Mouse (Mus musculus) forelimb bud, embryonic 11.5 days (tissue): ENCODE measurements around the gene Smad6.

Experiments
- DNase-seq: peaks from one replicate; pipeline ENCODE4 v3.0.0-alpha.2; 2012; ENCODE audit warnings: low read depth, low spot score

Smad6 gene

DNA sequence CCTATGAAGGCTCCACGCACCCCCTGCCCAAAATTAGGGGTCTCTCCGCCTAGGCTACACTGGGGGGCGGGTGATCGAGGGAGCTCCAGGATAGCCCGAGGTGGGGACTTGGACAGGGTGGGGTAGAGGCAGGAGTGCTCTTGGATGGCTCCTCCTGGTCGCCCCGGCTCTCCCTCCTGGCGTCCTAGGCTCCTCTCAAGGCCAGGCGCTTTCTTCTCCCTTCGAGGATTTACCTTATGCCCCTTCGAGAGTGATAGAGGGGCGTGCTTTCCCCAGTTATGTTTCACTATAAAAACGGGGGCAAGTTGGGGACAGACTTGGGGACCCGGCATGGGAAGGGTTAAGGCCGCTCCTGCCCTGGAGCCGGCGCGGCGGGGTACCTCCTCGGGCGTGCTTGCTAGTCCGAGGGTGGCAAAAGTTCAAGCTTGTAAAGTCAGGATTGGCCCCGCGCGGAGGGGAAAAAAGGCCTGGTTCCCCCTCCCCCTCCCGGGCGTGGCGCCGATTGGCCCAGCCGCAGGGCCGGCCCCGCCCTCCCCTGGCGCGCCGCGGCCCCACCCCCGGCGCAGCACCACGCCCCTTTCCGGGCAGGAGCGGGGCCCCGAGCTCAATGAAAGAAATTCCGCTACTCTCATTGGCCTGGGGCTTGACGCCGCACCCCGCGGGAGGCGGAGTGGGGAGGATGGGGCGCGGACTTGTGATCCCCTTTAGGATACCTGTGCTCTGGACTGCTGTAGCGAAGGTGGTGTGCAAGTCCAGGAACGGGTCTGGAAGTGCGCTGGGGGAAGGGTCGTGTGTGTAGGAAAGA, 905 bp upstream of the Smad6 start:
- peak; percentile 97 for DNase-seq

DNA sequence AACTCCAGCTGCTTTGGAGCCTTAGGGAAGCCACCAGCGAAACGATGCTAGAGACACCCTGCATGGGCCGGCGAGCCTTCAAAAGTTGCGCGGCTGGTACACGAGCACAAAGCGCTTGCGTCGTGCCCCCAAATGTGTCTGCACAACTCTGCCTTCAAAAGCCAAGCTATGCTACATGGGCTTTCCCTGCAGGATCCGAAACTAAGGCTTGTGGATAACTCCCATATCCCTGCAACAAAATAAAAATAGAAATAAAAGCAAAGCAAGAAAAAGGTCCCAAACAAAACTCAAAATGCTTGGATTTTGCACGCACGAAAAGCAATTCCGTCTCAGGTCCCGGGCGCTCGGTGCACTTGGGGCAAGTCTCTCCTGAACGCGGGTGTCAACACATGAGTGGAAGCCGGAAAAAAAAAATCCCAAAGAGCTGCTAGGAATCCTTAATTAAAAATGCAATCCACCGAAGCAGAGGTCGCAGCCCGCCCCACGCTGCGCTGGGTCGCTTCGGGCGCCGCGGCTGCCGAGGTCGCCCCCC, 474 bp downstream of the Smad6 start:
- DNase-seq = no peak

DNA sequence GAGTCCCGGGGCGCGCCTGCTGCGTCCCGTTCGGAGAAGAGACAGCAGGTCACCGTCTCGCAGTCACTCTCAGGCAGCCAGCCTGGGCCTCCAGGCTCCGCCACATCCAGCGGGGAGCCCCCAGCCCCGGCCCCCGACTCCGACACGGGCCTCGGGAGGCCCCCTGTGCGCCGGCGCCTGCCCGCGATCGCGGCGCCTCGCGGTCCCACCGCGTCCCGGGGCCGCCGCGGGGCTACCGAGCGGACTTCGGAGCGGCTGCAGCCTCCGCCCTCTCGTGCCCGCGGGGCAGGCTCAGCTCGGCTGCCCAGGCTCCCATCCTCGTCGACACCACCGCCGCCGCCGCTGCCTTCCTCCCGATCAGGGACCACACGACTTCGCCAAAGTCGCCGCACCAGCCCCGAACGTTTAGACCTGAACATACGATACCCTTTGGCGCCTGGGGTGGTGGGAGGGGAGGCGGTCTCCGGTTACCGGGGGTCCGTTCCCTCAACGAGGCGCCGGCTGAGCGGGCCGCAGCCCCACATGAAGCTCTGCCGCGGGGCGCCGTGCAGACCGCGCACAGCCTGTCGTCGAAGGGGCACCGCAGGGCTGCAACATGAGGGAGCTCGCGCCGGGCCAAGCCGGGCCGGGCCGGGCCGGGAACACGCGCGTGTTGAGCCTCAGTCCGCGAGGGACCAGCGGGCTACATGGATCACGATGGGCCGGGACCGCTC, 1.1 kb downstream of the Smad6 start:
- DNase-seq = no peak

DNA sequence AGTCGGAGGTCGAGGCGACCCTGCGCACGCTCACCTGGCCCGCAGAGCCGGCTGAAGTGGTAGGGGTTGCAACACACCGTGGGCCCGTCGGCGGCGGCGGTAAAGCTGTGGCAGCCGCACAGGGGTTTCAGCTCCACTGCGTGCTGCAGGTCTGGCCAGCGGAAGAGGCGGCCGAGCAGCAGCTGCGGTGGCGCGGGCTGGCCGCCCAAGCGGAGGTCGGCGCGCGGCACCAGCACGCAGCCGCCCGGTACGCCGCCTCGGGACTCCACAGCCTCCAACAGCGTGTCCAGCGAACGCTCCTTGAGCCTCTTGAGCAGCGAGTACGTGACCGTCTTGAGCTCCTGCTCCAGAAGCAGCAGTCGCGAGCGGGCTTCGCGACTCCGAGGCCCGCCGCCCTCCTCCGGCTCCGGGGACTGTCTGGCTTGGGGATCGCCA, 1.7 kb downstream of the Smad6 start:
- no peak for DNase-seq

DNA sequence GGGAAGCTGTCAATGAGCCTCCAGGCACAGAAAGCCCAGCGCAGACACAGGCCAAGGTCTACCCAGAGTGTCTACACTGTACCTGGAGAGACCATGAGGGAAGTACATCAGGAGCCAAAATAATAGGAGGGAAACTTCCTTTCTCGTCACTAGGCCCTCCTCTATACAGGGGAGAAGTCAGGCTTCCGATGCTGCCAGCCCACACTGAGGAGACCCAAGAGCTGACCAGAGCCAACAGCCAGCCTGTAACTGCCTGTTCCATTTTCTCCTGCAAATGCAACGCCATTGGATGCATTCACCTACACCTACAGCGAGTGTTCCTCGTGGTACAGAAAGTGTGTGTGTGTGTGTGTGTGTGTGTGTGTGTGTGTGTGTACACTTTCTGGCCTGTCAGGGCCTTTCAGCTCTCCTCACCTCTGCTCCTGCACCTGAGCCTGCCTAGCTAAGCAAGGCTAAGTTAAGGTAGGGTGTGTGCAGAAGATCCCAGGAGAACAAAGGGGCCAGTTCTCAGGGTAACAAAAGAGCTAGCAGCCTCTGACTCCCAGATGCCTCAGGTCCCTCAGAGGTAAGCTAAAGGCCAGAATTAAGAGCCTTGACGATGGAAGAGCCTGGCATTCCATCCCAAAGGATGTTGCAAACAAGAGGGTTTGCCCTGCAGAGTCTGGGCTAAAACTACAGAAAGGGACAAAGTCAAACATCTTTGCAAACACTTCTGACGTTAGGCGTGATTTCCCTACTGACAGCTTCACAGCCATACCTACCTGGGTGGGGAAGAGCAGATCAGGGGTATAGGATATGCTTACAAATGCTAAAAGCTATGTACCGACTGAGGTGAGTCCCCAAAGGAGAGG, 2.6 kb downstream of the Smad6 start:
- no peak for DNase-seq

DNA sequence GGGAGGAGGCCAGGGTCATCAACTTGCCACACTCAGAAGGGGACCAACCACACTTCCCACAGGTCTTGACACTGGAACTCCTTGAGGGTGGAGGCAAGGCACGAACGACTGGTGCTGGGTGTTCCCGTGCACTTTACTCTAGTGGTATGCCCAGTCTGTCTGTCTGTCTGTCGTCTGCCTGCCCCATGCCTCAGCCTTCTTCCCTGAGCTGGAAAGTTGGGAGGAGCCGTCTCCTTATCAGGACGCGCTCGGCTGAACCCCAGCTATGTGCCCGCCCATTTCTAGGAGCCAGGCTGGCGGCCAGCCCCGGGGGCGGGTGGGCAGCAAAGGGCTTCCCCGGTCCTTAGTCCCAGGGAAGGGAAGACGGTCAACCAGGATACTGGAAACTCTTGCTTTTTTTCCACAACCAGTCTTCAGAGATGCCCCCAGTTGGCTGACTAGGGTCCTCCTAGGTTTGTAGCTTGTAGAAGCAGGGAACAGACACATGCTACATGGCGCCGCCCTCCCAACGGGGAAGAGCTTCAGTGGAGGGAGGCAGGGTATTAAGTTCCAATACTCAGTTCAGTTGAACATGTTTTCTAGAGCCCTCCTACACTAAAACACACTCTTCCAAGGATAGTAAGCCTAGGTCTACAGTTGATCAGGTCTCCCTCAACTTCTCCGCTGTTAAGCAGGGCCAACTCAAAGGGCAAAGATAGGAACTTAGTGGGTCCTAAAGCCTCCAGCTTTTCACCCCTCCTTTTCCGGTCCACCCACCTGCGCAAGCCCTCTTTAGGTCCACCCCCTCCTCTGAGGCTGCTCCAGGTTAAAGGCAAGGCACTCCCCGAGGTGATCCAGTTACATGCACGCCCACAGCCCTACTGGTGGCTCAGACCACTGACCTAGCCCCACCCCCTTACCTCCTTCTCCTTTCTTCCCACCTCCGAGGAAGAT, 3.7 kb downstream of the Smad6 start:
- DNase-seq = peak; percentile 89

DNA sequence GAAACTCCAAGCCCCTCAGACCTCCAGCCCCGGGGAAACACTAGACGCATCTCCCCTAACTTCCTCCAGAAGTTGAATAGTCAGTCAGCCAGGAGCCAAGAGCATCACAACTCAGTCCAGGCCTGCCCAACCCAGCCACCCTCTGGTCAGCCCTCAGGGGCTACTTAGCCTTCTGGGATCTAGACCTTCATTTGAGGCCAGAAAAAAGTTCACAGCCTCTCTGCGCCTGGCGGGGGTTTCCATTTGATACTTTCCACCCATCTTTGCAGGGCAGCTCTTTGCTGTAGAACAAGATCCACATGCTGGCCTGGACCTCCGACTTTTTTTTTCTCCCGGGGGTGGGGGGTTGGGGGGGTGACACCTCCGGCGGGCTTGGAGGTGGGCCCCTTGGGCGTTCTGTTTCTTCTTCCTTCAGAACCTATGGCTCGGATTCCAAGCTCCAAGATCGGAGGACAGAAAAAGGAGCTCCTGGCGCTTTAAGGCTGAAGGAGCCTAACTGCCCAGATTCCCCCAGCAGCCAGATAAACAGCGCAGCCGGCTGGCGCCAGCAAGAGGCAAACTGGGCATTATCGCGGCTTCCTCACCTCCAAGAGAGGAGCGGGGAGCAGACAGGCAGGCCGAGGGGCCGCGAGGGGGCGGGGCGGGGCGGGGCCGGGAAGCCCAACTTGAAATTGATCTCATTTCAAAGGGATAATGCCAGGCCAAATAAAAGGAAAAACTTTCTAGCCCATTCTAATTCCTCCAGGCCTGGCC, 5.0 kb downstream of the Smad6 start:
- peak; percentile 64 for DNase-seq

DNA sequence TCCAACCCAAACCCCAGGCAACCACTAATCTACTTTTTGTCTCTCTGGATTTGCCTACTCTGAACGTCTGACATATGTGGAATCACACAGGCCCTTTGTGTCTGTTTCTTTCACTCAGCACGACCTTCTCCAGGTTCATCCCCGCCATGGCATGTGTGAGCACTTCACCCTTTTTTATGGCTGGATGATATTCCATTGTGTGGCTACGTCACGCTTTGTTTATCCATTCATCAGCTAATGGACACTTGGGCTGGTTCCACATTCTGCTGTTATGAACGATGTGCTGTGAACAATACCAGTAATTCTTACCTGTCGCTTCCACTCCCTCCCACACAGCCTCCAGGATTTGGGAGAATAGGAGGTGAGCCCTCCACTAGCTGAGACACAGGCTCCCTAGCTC, 5.8 kb downstream of the Smad6 start:
- no peak for DNase-seq

DNA sequence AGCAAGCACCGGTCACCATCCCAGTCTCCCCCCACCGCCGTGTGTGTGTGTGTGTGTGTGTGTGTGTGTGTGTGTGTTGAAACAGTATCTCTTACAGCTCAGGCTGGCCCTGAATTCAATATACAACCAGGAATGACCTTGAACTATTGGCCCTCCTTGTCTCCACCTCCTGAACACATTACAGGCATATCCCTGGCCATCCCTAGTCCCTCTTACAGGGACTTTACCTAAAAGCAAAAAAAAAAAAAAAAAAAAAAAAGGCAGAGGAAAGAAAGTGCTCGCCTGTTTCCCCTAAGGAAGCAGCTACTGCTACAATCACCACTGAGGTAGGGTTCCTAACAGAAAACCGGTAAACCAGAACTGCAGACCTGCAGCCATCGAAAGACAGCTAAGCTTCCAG, 7.1 kb downstream of the Smad6 start:
- DNase-seq = no peak

DNA sequence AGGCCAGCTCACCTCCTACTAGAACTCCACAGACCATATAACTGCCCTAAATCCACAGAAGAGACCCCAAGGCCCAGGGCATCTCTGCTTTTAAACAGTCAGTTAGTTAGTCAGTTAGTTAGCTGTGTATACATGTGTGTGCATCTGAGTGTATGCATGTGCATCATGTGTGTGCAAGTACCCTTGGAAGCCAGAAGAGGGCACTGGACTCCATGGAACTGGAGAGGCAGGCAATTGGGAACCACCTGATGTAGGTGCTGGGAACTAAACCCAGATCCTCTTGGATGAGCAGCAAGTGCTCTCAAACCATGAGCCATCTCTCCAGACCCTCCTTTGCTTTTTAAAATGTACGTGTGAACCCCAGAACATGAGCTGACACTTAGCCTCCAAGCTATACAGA, 10.5 kb downstream of the Smad6 start:
- no peak for DNase-seq

DNA sequence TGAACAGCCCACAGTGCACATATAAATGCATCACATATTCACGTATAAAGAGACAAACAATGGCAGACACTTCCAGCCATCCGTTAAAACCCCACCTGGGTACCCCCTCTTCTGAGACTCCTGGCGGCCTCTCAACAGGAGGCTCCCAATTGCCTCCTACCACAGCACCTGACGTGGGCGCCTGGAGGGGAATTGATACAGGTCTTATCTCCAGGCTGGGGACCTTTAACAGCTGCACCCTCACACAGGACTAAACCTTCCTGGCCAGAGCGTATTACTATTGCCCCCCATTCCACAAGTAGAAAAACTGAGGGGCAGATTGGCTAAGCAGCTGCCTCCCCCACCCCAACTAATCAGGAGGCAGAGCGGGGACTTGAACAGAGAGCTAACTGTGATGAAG, 18.9 kb downstream of the Smad6 start:
- no peak for DNase-seq

DNA sequence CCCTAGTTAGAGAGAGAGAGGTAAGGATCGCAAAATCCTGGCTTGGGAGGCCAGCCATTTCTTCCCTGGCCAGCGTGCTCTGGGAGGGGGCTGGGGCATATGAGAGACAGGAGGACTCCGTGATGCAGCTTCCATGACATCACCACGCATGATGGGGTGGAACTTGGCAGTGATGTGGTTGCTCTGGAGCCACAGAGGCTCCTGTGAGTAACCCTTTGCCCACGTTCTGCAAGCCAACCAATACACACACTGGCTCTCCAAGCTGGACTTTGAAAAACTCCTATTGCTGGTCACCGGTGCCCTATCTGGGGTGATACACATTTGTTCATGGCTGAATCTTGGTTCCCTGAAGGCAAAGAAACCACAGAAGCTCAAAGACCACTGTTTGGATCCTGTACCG, 20.8 kb downstream of the Smad6 start:
- no peak for DNase-seq

DNA sequence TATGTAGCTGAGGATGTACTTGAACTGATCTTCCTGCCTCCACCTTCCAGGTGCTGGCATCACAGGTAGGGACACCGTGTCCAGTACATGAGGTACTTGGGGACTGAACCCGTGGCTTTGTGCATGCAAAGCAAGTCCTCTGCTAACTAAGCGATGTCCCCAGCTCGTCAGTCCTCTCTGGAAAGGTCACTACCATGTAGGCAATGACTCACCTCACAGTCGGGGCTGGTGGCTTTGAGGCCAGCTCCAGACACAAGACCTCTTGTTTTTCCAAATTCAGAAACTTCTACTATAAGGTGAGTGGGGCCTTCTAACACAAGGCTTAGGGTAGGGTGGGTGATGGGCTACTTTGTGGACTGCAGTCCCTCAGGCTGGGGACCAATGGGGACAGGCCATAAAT, 21.8 kb downstream of the Smad6 start:
- no peak for DNase-seq

DNA sequence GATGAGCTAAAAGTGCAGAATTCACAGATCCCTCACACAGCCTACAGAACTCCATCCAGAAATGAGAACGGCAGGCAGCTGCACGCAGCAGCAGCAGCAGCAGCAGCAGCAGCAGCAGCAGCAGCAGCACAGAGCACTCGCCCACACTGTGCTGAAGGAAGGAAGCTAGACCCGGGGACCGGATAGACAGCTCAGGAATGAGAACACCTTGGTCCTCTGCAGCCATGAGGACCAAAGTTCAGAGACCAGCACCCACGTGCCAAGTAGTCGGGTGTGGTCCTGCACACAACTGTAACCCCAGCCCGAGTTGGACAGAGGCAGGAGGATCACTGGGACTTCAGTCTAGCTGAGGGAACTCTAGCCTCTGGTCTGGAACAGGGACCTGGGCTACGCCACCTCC, 22.7 kb downstream of the Smad6 start:
- no peak for DNase-seq

DNA sequence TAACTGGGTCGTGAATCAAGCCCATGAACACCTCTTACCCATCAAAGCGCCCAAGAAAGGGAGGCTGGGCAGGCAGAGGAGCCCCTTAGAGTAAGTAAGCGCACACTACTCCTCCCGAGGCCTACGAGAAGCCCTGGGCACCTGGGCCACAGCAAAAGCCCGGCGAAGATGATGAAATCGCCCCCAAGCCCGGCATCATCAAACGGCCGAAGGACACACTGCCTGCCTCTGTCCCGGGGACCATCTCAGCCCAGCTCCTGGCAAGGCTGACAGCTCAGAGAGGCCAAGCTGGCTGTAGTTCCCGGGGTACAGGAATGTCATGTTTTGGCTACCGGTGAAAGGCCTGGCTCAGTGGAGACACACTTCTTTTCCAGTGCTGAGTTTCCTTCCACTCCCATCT, 23.8 kb downstream of the Smad6 start:
- DNase-seq = no peak

DNA sequence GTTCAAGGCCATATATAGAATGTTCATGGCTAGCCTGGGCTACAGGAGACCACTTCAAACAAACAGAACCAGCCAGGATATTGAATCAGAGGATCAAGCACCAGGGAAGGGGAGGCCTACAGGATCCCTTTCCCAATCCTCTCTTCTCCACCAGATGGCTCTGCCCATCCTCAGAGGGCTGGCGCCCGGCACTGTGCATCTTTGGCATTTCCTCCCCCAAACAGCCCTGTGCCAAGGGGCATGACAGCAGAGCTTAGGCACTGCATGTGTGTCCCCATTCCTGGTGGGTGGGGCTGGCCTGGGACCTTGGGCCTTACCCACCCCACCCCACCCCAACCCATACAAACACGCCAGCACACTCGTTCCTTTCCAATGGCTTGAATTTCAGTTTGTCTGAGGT, 24.4 kb downstream of the Smad6 start:
- no peak for DNase-seq

DNA sequence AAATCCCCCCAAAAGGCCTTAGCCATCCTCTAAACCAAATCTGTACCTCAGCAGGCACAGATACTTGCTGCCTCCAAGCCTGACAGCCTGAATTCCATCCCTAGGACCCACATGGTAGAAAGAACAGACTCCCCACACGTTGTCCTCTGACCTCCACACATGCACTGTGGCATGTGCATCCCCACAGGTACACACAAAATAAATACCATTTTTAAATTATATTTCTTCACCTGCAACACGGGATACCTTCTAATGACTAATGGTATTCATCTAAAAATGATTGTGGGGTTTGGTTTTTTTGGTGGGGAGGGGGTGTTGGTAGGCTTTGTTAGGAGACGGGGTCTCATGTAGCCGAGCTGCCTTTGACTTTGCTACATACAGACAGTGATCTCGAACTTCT, 28.6 kb downstream of the Smad6 start:
- no peak for DNase-seq

DNA sequence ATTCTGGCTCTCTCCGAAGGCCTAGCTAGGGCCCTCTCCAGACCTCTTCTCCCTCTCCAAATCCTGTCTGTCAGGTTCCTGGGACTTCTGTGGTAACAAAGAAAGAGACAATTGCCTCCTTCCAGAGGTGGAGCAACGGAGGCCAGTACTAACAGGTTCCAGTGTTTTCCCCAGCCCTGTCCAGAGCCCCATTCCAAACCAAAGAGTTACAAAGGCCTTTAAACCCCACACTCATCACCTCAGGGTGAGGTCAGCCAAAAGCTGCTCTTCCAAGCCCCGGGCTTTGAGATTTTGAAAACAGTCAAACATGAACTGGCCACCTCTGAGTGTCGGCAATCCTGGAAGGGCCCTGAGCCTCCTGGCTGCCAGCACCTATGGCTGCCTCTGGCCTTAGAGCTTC, 29.1 kb downstream of the Smad6 start:
- DNase-seq = no peak

DNA sequence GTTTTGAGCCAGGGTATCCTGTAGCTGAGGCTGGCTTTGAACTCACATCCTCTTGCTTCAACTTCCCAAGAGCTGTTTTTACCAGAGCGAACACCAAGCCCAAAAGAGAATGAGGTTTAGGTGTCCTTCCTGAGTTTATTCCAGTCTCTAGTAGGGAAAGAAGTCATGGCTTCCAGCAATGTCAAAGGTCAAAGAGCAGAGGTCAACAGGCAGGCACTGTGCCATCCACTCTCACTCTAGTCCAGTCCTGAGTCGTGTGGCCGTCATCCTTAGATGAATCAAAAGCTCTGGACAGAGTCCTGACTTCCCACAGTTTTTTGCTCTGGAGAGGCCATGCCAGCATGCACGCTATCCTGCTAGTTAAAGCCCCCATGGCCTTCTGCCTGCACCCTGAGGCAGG, 30.7 kb downstream of the Smad6 start:
- DNase-seq = no peak

DNA sequence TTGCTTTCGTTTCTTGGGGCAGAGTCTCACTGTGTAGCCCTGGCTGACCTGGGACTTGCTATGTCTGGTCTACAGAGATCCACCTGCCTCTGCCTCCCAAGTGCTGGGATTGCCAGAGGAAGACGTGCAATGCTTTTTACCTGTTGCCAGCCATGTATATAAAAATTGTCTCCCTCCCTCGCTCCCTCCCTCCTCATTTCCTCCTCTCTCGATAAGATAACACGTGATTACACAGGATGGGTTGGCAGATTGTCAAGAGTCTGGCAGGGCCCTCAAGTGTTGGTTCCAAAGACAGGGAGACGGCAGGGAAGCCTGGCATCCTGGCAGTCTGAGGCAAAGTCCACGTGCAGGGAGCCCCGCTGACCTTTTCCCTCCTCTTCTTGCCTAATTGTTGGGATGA, 32.2 kb downstream of the Smad6 start:
- no peak for DNase-seq
